Mouse (Mus musculus) retina, postnatal 1 day (tissue): ENCODE measurements around the gene Asb15.

Experiments used
- DNase-seq: peaks from one replicate; pipeline ENCODE4 v3.0.0-alpha.2; 2012

Gene Asb15

GRCm38 (mm10) chr6:24528064-24528243 lies at the start of gene Asb15:
Gene Asb15, plus strand, starts transcription at chr6:24528144.
- no peak for DNase-seq

GRCm38 (mm10) chr6:24486530-24486929 lies 41.4 kb upstream of the Asb15 start:
- no peak for DNase-seq

GRCm38 (mm10) chr6:24490341-24490740 lies 37.6 kb upstream of the Asb15 start:
- DNase-seq, result peak; percentile 15

- no peak for DNase-seq
These were observed 23.8 kb upstream of the Asb15 start for GRCm38 (mm10) chr6:24504141-24504540.

GRCm38 (mm10) chr6:24514552-24515284 lies 13.2 kb upstream of the Asb15 start, which contains the start of gene Iqub:
Gene Iqub, minus strand, starts transcription at chr6:24515067.
- DNase-seq, result peak; percentile 68

GRCm38 (mm10) chr6:24516197-24516596 lies 11.7 kb upstream of the Asb15 start:
- DNase-seq, result peak; percentile 51

- no peak for DNase-seq
These were observed 2.2 kb upstream of the Asb15 start for GRCm38 (mm10) chr6:24525705-24526104.

- DNase-seq, result peak; percentile 99
These were observed 535 bp upstream of the Asb15 start, which contains the start of gene Ndufa5 for GRCm38 (mm10) chr6:24527155-24528063. Gene Ndufa5, minus strand, starts transcription at chr6:24528013.

- DNase-seq, result peak; percentile 83
These were observed 2.2 kb downstream of the Asb15 start for GRCm38 (mm10) chr6:24530166-24530565.

GRCm38 (mm10) chr6:24530711-24531420 lies 2.9 kb downstream of the Asb15 start:
- DNase-seq, result no peak

GRCm38 (mm10) chr6:24532804-24533203 lies 4.9 kb downstream of the Asb15 start:
- no peak for DNase-seq

- DNase-seq, result no peak
These were observed 10.5 kb downstream of the Asb15 start for GRCm38 (mm10) chr6:24538435-24538834.

- DNase-seq, result no peak
These were observed 12.2 kb downstream of the Asb15 start for GRCm38 (mm10) chr6:24540106-24540505.

GRCm38 (mm10) chr6:24542393-24542792 lies 14.4 kb downstream of the Asb15 start:
- no peak for DNase-seq

- no peak for DNase-seq
These were observed 15.2 kb downstream of the Asb15 start for GRCm38 (mm10) chr6:24543119-24543591.

- DNase-seq, result no peak
These were observed 18.9 kb downstream of the Asb15 start for GRCm38 (mm10) chr6:24546716-24547420.

GRCm38 (mm10) chr6:24549801-24550200 lies 21.9 kb downstream of the Asb15 start:
- no peak for DNase-seq

GRCm38 (mm10) chr6:24552046-24552445 lies 24.1 kb downstream of the Asb15 start:
- no peak for DNase-seq

- no peak for DNase-seq
These were observed 26.6 kb downstream of the Asb15 start for GRCm38 (mm10) chr6:24554427-24555086.

- DNase-seq, result no peak
These were observed 27.5 kb downstream of the Asb15 start for GRCm38 (mm10) chr6:24555488-24555887.

GRCm38 (mm10) chr6:24564081-24564480 lies 36.1 kb downstream of the Asb15 start:
- DNase-seq, result no peak

GRCm38 (mm10) chr6:24564886-24565285 lies 36.9 kb downstream of the Asb15 start:
- peak; percentile 10 for DNase-seq
